Mouse (Mus musculus): ENCODE measurements at regions not wholly inside any gene's neighbourhood (a gene's known extent, or its start where the extent isn't known, plus 50 kb on each side); places are given as distances from the start of the nearest gene placed in this dataset.

- TF ChIP-seq CTCF (IDR thresholded peaks at IDR 0.05; ENCODE audit: control insufficient read depth, insufficient read depth, low read length) (no peak), POLR2A (IDR thresholded peaks at IDR 0.05; ENCODE audit: borderline replicate concordance, control insufficient read depth, low read depth, low read length) (no peak)
- H3K4me3 ChIP-seq (replicated peaks; ENCODE audit: control insufficient read depth, low read depth, low read length) = no peak overlapping the region
- H3K27ac ChIP-seq (ENCODE audit: control insufficient read depth, insufficient read depth, low read depth, low read length, poor library complexity) = no peak overlapping the region
- 64% methylated on average over 6 of the region's 6 CpGs for WGBS
- H3K4me1 ChIP-seq (ENCODE audit: control insufficient read depth, insufficient read depth, low read length) = no peaks in the 10 kb centered on the region
Observed at GRCm38 (mm10) chr4:142983295-142983624, 229.5 kb downstream of the Prdm2 start.

DNA sequence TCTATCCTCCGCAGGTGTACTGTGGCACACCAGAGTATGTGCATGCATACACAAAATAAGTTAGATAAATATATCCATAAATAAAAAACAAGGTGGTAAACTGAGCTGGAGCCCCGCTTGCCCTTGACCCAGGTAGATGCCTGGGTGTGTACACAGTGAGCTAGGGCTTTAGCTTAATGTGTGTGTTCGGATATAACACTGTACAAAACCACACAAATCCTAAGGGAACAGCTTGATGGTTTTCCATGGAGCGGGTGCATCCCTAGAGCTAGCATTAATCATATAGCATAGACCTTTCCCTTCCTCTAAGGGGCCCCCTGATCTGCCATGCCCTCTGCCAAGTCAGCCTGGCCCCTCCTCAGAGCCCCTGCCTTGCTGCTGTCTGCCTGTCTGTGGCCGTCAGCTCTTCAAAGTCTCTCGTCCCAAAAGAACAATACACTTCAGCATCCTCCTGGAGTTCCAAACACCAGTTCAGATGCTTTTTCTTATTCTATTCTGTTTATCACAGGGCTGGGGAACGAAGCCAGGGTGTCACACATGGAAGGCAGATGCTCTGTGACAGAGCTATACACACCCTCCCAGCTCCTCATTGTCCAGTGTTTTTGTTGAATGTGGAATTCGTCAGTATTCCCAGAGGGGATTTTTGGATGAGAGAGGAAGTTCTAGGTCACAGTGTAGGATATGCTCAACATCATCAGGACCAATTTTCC, 230.1 kb downstream of the Prdm2 start:
- 72% methylated on average over 8 of the region's 8 CpGs for WGBS
- no peak overlapping the region for H3K27ac ChIP-seq (ENCODE audit: control insufficient read depth, insufficient read depth, low read depth, low read length, poor library complexity)
- H3K4me3 ChIP-seq (replicated peaks; ENCODE audit: control insufficient read depth, low read depth, low read length) = no peak overlapping the region
- TF ChIP-seq CTCF (IDR thresholded peaks at IDR 0.05; ENCODE audit: control insufficient read depth, insufficient read depth, low read length) (no peak), POLR2A (IDR thresholded peaks at IDR 0.05; ENCODE audit: borderline replicate concordance, control insufficient read depth, low read depth, low read length) (no peak)
- H3K4me1 ChIP-seq (ENCODE audit: control insufficient read depth, insufficient read depth, low read length) = no peaks in the 10 kb centered on the region

DNA sequence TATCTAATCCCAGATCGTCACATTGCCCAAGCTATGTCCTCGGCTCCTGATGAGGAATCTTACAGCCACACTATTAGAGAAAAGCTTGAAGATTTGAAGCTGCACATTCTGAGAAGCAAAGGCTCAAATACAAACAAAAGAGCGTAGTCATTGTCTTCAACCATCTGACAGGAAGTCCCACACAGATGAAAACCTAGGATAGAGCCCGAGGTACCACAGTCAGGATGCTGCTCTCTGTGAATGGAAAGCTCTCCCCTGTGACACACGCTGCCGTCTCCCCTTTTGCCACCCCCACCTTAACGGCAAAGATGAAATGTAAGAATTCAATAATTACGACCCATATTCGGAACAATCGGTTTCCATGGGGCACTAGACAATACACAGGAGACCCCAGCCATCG, 237.2 kb downstream of the Prdm2 start:
- Histone ChIP-seq H3K4me3 (replicated peaks; ENCODE audit: control insufficient read depth, low read depth, low read length) (no peak overlapping the region), H3K4me1 (ENCODE audit: control insufficient read depth, insufficient read depth, low read length) (no peaks in the 10 kb centered on the region), H3K27ac (ENCODE audit: control insufficient read depth, insufficient read depth, low read depth, low read length, poor library complexity) (no peak overlapping the region)
- no peak for TF ChIP-seq POLR2A (IDR thresholded peaks at IDR 0.05; ENCODE audit: borderline replicate concordance, control insufficient read depth, low read depth, low read length)
- TF ChIP-seq CTCF (IDR thresholded peaks at IDR 0.05; ENCODE audit: control insufficient read depth, insufficient read depth, low read length) = no peak
- 17% methylated on average over 11 of the region's 11 CpGs for WGBS

DNA sequence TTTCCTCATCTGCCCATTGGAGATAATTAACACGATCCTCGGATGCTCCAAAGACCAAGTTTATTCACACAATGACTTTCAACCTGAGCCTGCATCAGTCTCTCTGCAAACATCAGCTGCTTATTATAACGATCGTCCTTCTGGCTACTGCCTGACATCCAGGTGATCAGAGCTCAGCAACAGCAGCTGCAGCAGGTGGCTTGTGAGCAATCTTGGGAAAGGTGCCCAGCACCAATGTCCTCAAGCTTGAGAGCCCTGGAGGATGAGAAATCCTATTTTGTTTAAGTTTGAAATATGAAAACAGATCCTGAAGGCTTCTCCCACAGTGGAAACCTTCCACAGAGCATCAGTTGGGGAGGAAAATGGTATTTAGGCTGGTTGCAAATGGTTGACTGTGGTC, 242.8 kb downstream of the Prdm2 start:
- Histone ChIP-seq H3K4me3 (replicated peaks; ENCODE audit: control insufficient read depth, low read depth, low read length) (no peak overlapping the region), H3K4me1 (ENCODE audit: control insufficient read depth, insufficient read depth, low read length) (no peaks in the 10 kb centered on the region), H3K27ac (ENCODE audit: control insufficient read depth, insufficient read depth, low read depth, low read length, poor library complexity) (no peak overlapping the region)
- 72% methylated on average over 4 of the region's 4 CpGs for WGBS
- TF ChIP-seq POLR2A (IDR thresholded peaks at IDR 0.05; ENCODE audit: borderline replicate concordance, control insufficient read depth, low read depth, low read length) (no peak), CTCF (IDR thresholded peaks at IDR 0.05; ENCODE audit: control insufficient read depth, insufficient read depth, low read length) (no peak)

DNA sequence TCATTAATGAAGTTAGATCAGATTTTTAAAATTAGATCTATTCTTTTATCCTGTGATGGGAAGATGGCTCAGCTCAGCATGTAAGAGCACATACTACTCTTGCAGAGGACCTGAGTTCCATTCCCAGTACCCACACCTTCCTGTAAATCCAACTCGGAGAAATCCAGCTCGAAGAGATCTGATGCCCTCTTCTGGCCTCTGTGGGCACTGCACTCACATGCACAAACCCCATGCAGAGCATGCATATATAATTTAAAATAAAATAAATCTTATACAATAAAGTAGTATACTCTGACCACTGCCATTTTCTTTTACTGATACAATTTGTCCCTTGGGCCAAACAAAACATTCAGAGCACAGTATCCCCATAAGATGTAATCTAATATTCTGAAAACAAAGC, 245.2 kb downstream of the Prdm2 start:
- H3K27ac ChIP-seq (ENCODE audit: control insufficient read depth, insufficient read depth, low read depth, low read length, poor library complexity) = no peak overlapping the region
- H3K4me1 ChIP-seq (ENCODE audit: control insufficient read depth, insufficient read depth, low read length) = no peaks in the 10 kb centered on the region
- TF ChIP-seq CTCF (IDR thresholded peaks at IDR 0.05; ENCODE audit: control insufficient read depth, insufficient read depth, low read length) (no peak), POLR2A (IDR thresholded peaks at IDR 0.05; ENCODE audit: borderline replicate concordance, control insufficient read depth, low read depth, low read length) (no peak)
- 77% methylated on average over 2 of the region's 2 CpGs for WGBS
- H3K4me3 ChIP-seq (replicated peaks; ENCODE audit: control insufficient read depth, low read depth, low read length) = no peak overlapping the region

DNA sequence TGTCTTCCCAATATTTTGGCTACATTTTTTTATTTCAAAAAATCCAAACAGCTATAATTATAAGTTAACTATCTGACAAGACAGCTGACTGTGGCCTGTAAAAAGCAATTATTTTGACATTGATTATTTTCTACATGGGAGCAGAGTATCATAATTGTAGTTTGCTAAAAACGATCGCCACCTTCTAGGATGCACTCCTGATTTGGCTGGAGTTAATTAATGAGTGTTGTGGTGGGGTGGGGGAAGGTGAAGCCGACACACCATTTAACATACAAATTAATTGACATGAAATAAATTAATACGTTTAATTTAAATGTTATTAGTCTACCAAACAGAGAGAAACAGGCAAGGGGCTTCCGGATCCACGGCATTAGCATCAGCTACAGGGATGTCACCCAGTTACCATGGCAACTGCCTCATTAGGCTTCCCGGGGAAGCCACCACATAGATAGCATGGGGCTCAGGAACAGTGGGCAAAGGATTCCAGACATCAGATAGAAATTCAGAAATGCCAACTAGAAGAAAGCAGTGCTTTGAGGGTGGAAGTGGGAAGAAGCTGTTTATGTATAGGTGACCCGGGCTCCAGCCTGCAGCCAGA, 255.9 kb downstream of the Prdm2 start:
- whole genome bisulfite sequencing = 70% methylated on average over 8 of the region's 8 CpGs
- TF ChIP-seq CTCF (IDR thresholded peaks at IDR 0.05; ENCODE audit: control insufficient read depth, insufficient read depth, low read length) = no peak
- no peak for TF ChIP-seq POLR2A (IDR thresholded peaks at IDR 0.05; ENCODE audit: borderline replicate concordance, control insufficient read depth, low read depth, low read length)
- no peak overlapping the region for H3K4me3 ChIP-seq (replicated peaks; ENCODE audit: control insufficient read depth, low read depth, low read length)
- H3K4me1 ChIP-seq (ENCODE audit: control insufficient read depth, insufficient read depth, low read length) = no peaks in the 10 kb centered on the region
- H3K27ac ChIP-seq (ENCODE audit: control insufficient read depth, insufficient read depth, low read depth, low read length, poor library complexity) = no peak overlapping the region

DNA sequence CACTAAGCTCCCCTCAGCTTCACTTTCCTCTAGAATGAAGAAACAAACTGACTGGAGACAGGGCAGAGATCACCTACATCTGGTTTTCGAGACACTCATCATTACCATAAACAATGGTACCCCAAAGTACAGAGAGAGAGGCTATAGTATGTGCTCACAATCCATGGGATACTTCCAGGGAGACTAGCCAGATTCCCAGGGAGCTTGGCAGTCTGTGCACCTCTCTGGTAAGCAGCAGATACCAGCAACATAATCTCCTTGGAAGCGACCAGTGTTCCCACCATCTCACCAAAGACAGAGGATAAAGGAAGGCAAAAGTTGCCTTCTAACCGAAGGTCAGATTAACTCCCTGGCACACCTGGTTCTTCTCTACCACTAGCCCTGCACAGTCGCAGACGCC, 256.4 kb downstream of the Prdm2 start:
- no peaks in the 10 kb centered on the region for H3K4me1 ChIP-seq (ENCODE audit: control insufficient read depth, insufficient read depth, low read length)
- H3K27ac ChIP-seq (ENCODE audit: control insufficient read depth, insufficient read depth, low read depth, low read length, poor library complexity) = no peak overlapping the region
- TF ChIP-seq CTCF (IDR thresholded peaks at IDR 0.05; ENCODE audit: control insufficient read depth, insufficient read depth, low read length) (no peak), POLR2A (IDR thresholded peaks at IDR 0.05; ENCODE audit: borderline replicate concordance, control insufficient read depth, low read depth, low read length) (no peak)
- 82% methylated on average over 5 of the region's 5 CpGs for WGBS
- no peak overlapping the region for H3K4me3 ChIP-seq (replicated peaks; ENCODE audit: control insufficient read depth, low read depth, low read length)

DNA sequence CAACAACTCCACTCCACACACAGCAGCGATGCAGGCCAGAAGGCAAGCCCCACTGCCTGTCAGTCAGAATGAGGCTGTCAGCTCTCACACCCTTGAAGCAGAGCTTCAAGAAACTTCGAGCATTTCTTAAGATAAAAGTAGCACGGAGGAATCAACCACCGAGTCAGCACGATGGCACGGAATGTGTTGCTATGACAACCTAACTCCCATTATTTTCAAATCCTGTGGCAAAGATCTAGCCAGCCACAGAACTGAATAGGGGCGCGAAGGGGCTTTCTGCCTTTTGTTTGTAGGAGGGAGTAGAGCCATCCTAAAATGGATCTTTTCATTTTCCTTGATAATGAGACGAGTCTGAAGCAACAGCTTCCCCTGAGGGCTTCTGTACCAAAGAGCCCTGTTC, 259.1 kb downstream of the Prdm2 start:
- Histone ChIP-seq H3K27ac (ENCODE audit: control insufficient read depth, insufficient read depth, low read depth, low read length, poor library complexity) (no peak overlapping the region), H3K4me3 (replicated peaks; ENCODE audit: control insufficient read depth, low read depth, low read length) (no peak overlapping the region), H3K4me1 (ENCODE audit: control insufficient read depth, insufficient read depth, low read length) (no peaks in the 10 kb centered on the region)
- no peak for TF ChIP-seq CTCF (IDR thresholded peaks at IDR 0.05; ENCODE audit: control insufficient read depth, insufficient read depth, low read length)
- no peak for TF ChIP-seq POLR2A (IDR thresholded peaks at IDR 0.05; ENCODE audit: borderline replicate concordance, control insufficient read depth, low read depth, low read length)
- WGBS = 71% methylated on average over 9 of the region's 9 CpGs
